Mouse (Mus musculus): ENCODE data around the gene Kcne2. TPM values are rescaled to one million over a fixed set of nuclear protein-coding genes. Genes with fewer than 3 reads are reported as not detected.
A peak's percentile ranks its signal among the peaks of the same experiment; 100 is the strongest.

Gene Kcne2
- total RNA-seq, 1 experiment = not detected

DNA sequence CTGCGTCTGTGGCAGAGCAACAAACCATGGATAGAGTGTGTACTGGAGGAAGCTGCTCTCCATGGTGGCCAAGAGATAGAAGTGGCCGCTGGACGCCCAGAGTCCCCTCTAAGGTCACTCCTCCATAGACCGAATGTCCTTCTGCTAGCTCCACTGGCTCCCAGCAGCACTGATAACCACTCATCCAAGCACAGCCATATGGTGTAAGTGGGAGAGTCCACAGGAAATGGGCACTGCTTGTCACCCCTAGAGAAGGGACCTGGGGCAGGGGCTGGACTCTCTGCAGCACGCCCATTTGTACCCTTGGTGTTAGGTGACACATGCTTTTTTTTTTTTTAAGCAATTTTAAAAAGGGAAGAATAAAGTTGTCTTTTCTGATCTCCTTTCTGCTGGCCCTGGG is 38.8 kb downstream of the Kcne2 start:
- TF ChIP-seq ZNF384 (IDR thresholded peaks at IDR 0.05; ENCODE audit: low read depth, low read length) (no peak), ZC3H11A (IDR thresholded peaks at IDR 0.05; ENCODE audit: borderline replicate concordance, low read depth, low read length) (no peak), MAFK (IDR thresholded peaks at IDR 0.05; ENCODE audit: insufficient read depth, low read depth, low read length) (no peak), CHD2 (IDR thresholded peaks at IDR 0.05; ENCODE audit: low read depth, low read length) (no peak)
- Histone ChIP-seq H3K9ac (ENCODE audit: insufficient read depth, low read depth, low read length, poor library complexity, severe bottlenecking) (no peak overlapping the region), H3K36me3 (ENCODE audit: control insufficient read depth, insufficient read depth, low read length, poor library complexity, severe bottlenecking) (no peaks in the 10 kb centered on the region), H3K27ac (ENCODE audit: insufficient read depth, low read depth, low read length, poor library complexity, severe bottlenecking) (no peak overlapping the region), H3K9me3 (ENCODE audit: control insufficient read depth, insufficient read depth, low read depth, low read length) (no peaks in the 10 kb centered on the region), H3K4me3 (ENCODE audit: insufficient read depth in 1 of 2, low read depth in 1 of 2, low read length in 2 of 2, poor library complexity in 1 of 2, severe bottlenecking in 1 of 2) (no peak overlapping the region), H3K4me1 (ENCODE audit: control insufficient read depth in 2 of 2, insufficient read depth in 2 of 2, low read length in 2 of 2, poor library complexity in 1 of 2) (peaks cover 3 to 6% of the 10 kb centered on the region in 2 experiments; a peak in 1 of 4 replicates)
- in situ Hi-C loops (cut with MboI; ENCODE audit: low sequenced_read_pairs in 2 of 2, unreplicated experiment in 2 of 2) = no loop called here
- no peak for DNase-seq (ENCODE audit: low read depth, low spot score)

DNA sequence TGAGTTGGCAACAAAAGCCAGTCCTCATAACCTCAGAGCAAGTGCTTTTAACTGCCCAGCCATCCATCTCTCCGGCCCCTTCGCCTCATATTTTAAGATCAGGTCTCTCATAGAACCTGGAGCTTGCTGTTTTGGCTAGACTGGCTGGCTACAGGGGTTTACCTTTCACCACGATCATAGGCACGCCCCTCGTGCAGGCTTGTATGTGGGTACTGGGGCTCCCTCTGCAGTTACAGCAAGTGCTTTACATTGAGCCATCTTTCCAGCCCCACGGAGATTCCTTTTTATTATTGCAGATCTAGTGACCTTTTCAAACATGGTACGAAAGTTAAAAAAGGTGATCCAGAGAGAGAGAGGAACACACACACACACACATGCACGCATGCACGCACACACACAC is 42.4 kb downstream of the Kcne2 start:
- DNase-seq (ENCODE audit: low read depth, low spot score) = no peak
- H3K27ac ChIP-seq (ENCODE audit: insufficient read depth, low read depth, low read length, poor library complexity, severe bottlenecking) = no peak overlapping the region
- H3K4me3 ChIP-seq (ENCODE audit: insufficient read depth in 1 of 2, low read depth in 1 of 2, low read length in 2 of 2, poor library complexity in 1 of 2, severe bottlenecking in 1 of 2) = no peak overlapping the region
- H3K36me3 ChIP-seq (ENCODE audit: control insufficient read depth, insufficient read depth, low read length, poor library complexity, severe bottlenecking) = no peaks in the 10 kb centered on the region
- no peak for TF ChIP-seq ZNF384 (IDR thresholded peaks at IDR 0.05; ENCODE audit: low read depth, low read length)
- no peak for TF ChIP-seq ZC3H11A (IDR thresholded peaks at IDR 0.05; ENCODE audit: borderline replicate concordance, low read depth, low read length)
- no peak for TF ChIP-seq HCFC1 (IDR thresholded peaks at IDR 0.05; ENCODE audit: borderline replicate concordance, insufficient read depth, low read length)
- TF ChIP-seq MAFK (IDR thresholded peaks at IDR 0.05; ENCODE audit: insufficient read depth, low read depth, low read length) = no peak
- no peak for TF ChIP-seq CHD2 (IDR thresholded peaks at IDR 0.05; ENCODE audit: low read depth, low read length)
- H3K4me1 ChIP-seq (ENCODE audit: control insufficient read depth in 2 of 2, insufficient read depth in 2 of 2, low read length in 2 of 2, poor library complexity in 1 of 2) = peaks cover 3 to 6% of the 10 kb centered on the region in 2 experiments; a peak in 1 of 4 replicates
- in situ Hi-C loops (cut with MboI; ENCODE audit: low sequenced_read_pairs in 2 of 2, unreplicated experiment in 2 of 2) = no loop called here
- H3K9me3 ChIP-seq (ENCODE audit: control insufficient read depth, insufficient read depth, low read depth, low read length) = no peaks in the 10 kb centered on the region
- H3K9ac ChIP-seq (ENCODE audit: insufficient read depth, low read depth, low read length, poor library complexity, severe bottlenecking) = no peak overlapping the region

GRCm38 (mm10) chr16:92336280-92336679 is 44.1 kb downstream of the Kcne2 start:
- Histone ChIP-seq H3K9me3 (ENCODE audit: control insufficient read depth, insufficient read depth, low read depth, low read length) (no peaks in the 10 kb centered on the region), H3K27ac (ENCODE audit: insufficient read depth, low read depth, low read length, poor library complexity, severe bottlenecking) (no peak overlapping the region), H3K4me3 (ENCODE audit: insufficient read depth in 1 of 2, low read depth in 1 of 2, low read length in 2 of 2, poor library complexity in 1 of 2, severe bottlenecking in 1 of 2) (no peak overlapping the region), H3K36me3 (ENCODE audit: control insufficient read depth, insufficient read depth, low read length, poor library complexity, severe bottlenecking) (no peaks in the 10 kb centered on the region), H3K4me1 (ENCODE audit: control insufficient read depth in 2 of 2, insufficient read depth in 2 of 2, low read length in 2 of 2, poor library complexity in 1 of 2) (peaks cover 3 to 13% of the 10 kb centered on the region in 2 experiments; a peak in 1 of 4 replicates), H3K9ac (ENCODE audit: insufficient read depth, low read depth, low read length, poor library complexity, severe bottlenecking) (no peak overlapping the region)
- no peak for TF ChIP-seq ZC3H11A (IDR thresholded peaks at IDR 0.05; ENCODE audit: borderline replicate concordance, low read depth, low read length)
- TF ChIP-seq ZNF384 (IDR thresholded peaks at IDR 0.05; ENCODE audit: low read depth, low read length) = no peak
- peak; percentile 32; the same call in 1 of the 2 replicates for TF ChIP-seq MAFK (IDR thresholded peaks at IDR 0.05; ENCODE audit: insufficient read depth, low read depth, low read length)
- no peak for TF ChIP-seq HCFC1 (IDR thresholded peaks at IDR 0.05; ENCODE audit: borderline replicate concordance, insufficient read depth, low read length)
- TF ChIP-seq CHD2 (IDR thresholded peaks at IDR 0.05; ENCODE audit: low read depth, low read length) = no peak
- peak; percentile 77 for DNase-seq (ENCODE audit: low read depth, low spot score)
- in situ Hi-C loops (cut with MboI; ENCODE audit: low sequenced_read_pairs in 2 of 2, unreplicated experiment in 2 of 2) = no loop called here

DNA sequence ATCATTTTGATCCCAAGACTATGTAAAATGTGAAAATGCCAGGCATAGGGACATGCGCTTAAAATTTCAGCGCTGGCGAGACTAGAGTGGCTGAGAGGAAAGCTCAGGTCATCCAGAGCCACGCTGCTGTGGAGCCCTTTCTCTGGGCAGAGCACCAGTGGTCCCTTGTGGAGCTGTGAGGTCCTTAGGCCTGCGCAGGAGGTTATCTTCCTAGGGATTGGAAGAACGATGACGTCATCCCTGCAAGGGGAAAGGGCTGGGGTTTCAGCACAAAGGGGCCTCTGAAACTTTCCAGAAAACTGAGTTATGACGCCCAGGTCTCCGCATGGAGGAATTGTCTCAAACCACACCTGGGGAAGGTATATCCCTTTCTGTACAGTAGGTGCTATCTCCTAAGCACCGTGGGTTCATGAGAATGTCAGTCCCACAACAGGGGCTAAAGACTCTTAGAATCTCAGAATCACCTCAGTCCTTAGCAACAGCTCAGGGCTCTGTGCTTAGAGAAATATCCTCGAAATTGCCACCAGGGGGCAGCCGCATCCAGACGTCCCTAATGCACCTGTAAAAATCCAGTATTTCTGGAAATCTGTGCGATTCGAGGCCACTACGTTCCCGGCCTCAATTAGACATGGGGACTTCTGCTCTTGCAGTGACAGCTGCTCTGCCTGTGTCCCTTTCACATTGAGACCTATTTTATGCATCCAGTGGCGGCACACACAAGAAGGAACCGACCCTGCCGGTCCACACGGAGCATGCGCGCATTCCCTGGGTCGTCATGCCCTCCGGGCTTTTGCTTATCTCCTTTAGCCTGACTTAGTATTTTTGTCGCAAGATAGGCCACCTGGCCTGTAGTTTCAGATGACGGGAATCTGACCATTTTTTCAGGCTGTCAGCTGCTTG is 48.7 kb downstream of the Kcne2 start:
- Histone ChIP-seq H3K27ac (ENCODE audit: insufficient read depth, low read depth, low read length, poor library complexity, severe bottlenecking) (no peak overlapping the region), H3K4me1 (ENCODE audit: control insufficient read depth in 2 of 2, insufficient read depth in 2 of 2, low read length in 2 of 2, poor library complexity in 1 of 2) (peaks cover 0 to 7% of the 10 kb centered on the region in 2 experiments; a peak in 1 of 4 replicates), H3K4me3 (ENCODE audit: insufficient read depth in 1 of 2, low read depth in 1 of 2, low read length in 2 of 2, poor library complexity in 1 of 2, severe bottlenecking in 1 of 2) (peak overlapping the region in 1 of 2 experiments; percentile 58; a peak in 2 of 4 replicates), H3K36me3 (ENCODE audit: control insufficient read depth, insufficient read depth, low read length, poor library complexity, severe bottlenecking) (no peaks in the 10 kb centered on the region), H3K9ac (ENCODE audit: insufficient read depth, low read depth, low read length, poor library complexity, severe bottlenecking) (no peak overlapping the region), H3K9me3 (ENCODE audit: control insufficient read depth, insufficient read depth, low read depth, low read length) (no peaks in the 10 kb centered on the region)
- no peak for TF ChIP-seq CHD2 (IDR thresholded peaks at IDR 0.05; ENCODE audit: low read depth, low read length)
- TF ChIP-seq MAFK (IDR thresholded peaks at IDR 0.05; ENCODE audit: insufficient read depth, low read depth, low read length) = no peak
- TF ChIP-seq ZC3H11A (IDR thresholded peaks at IDR 0.05; ENCODE audit: borderline replicate concordance, low read depth, low read length) = peak; percentile 57; the same call in 1 of the 2 replicates
- TF ChIP-seq ZNF384 (IDR thresholded peaks at IDR 0.05; ENCODE audit: low read depth, low read length) = no peak
- DNase-seq (ENCODE audit: low read depth, low spot score) = peak; percentile 78
- in situ Hi-C loops (cut with MboI; ENCODE audit: low sequenced_read_pairs in 2 of 2, unreplicated experiment in 2 of 2) = no loop called here
